Mouse (Mus musculus) hindbrain, embryonic 14.5 days (tissue): ENCODE results near the gene Clcn6. TPM values are rescaled to one million over a fixed set of nuclear protein-coding genes. Genes with fewer than 3 reads are reported as not detected.
A peak's percentile ranks its signal among the peaks of the same experiment; 100 is the strongest.

ENCODE experiments used
- ATAC-seq: fragments of 200-750 bp; cut with Nextera tagmentation; 2 replicates; pipeline ENCODE4 v1.8.0; 2017; ENCODE audit warnings: moderate number of reproducible peaks, mild to moderate bottlenecking, moderate TSS enrichment, moderate library complexity; ENCODE audit not compliant: low FRiP score
- DNase-seq: peaks from one replicate; pipeline ENCODE4 v3.0.0-alpha.2; 2015; ENCODE audit warnings: low spot score
- H3K27ac ChIP-seq: fragments of 300-500 bp; sonication (generic); 2 replicates; pipeline ENCODE4 v1.5.1; 2014; ENCODE audit warnings: mild to moderate bottlenecking, moderate library complexity
- H3K27me3 ChIP-seq: fragments of 300-500 bp; sonication (generic); 2 replicates; pipeline ENCODE4 v1.6.1; 2014; ENCODE audit warnings: mild to moderate bottlenecking, low read length, mixed read lengths; ENCODE audit not compliant: control insufficient read depth, insufficient read depth
- H3K36me3 ChIP-seq: fragments of 300-500 bp; sonication (generic); replicated peaks from 2 replicates; pipeline ENCODE4 v1.6.1; 2014; ENCODE audit not compliant: control insufficient read depth, insufficient read depth
- H3K4me1 ChIP-seq: fragments of 300-500 bp; sonication (generic); replicated peaks from 2 replicates; pipeline ENCODE4 v1.6.1; 2014; ENCODE audit warnings: antibody characterized with exemption, low read length, mixed read lengths; ENCODE audit not compliant: control insufficient read depth, insufficient read depth
- H3K4me2 ChIP-seq: fragments of 300-500 bp; sonication (generic); replicated peaks from 2 replicates; pipeline ENCODE4 v1.6.1; 2014; ENCODE audit warnings: mild to moderate bottlenecking, moderate library complexity
- H3K4me3 ChIP-seq: fragments of 300-500 bp; sonication (generic); replicated peaks from 2 replicates; pipeline ENCODE4 v1.5.1; 2014; ENCODE audit warnings: mild to moderate bottlenecking, low read length
- H3K9ac ChIP-seq: fragments of 300-500 bp; sonication (generic); 2 replicates; pipeline ENCODE4 v1.6.1; 2014
- H3K9me3 ChIP-seq: fragments of 300-500 bp; sonication (generic); 2 replicates; pipeline ENCODE4 v1.6.1; 2016; ENCODE audit warnings: low read length; ENCODE audit not compliant: control insufficient read depth
- WGBS: fragments of 180-500 bp; shearing (Covaris S2); extraction: QIAGEN DNeasy Blood & Tissue Kit; methylation state at CpG from one replicate; pipeline ENCODE4 v1.1.7; 2014; 5-methylcytosine and 5-hydroxymethylcytosine counted together
- polyA plus RNA-seq: library from polyadenylated mRNA; unstranded; fragments of >200 nt; fragmentation: Nextera tagmentation; extraction: Ambion mirVana; gene quantifications from 2 replicates; pipeline ENCODE4 v1.2.1, GENCODE M21; 2014

The Clcn6 gene
- polyA plus RNA-seq, 1 experiment from 2014 or later: 24.8 TPM

- H3K36me3 ChIP-seq: peaks cover 100% of the 10 kb centered on the region
- 79% methylated on average over 4 of the region's 4 CpGs for WGBS
- no peak overlapping the region for H3K9ac ChIP-seq
- no peak overlapping the region for H3K4me2 ChIP-seq
- ATAC-seq (no peak), DNase-seq (no peak)
- H3K4me1 ChIP-seq: no peaks in the 10 kb centered on the region
- H3K27ac ChIP-seq: no peak overlapping the region
- no peaks in the 10 kb centered on the region for H3K9me3 ChIP-seq
- no peak overlapping the region for H3K4me3 ChIP-seq
- no peaks in the 10 kb centered on the region for H3K27me3 ChIP-seq
Measured at GRCm38 (mm10) chr4:148008412-148008811, 30.2 kb downstream of the Clcn6 start.

DNA sequence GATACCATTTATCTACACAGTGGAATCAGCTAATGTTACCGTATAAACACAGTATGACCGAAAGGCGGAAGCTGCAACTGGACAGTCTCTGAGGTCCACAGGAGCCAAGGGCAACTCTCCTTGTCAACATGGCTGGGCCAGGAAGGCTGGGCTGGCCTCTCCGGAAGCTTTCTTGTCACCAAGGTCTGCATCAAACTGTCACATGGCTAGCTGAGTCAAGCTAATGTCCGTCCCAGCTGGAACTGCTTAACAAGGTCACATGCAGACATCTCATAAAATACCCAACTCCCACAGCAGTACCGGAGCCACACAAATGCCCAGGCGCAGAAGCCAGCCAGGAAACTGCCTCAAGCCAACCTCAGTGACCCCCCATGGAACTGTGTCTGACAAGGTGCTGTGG lies 34.3 kb downstream of the Clcn6 start:
- no peaks in the 10 kb centered on the region for H3K9me3 ChIP-seq
- peaks cover 68% of the 10 kb centered on the region for H3K36me3 ChIP-seq
- 94% methylated on average over 7 of the region's 7 CpGs for WGBS
- ATAC-seq: no peak
- H3K4me1 ChIP-seq: peaks cover 4% of the 10 kb centered on the region
- no peak overlapping the region for H3K9ac ChIP-seq
- H3K27ac ChIP-seq: no peak overlapping the region
- H3K27me3 ChIP-seq: no peaks in the 10 kb centered on the region
- H3K4me3 ChIP-seq: no peak overlapping the region
- no peak overlapping the region for H3K4me2 ChIP-seq
- DNase-seq: no peak

DNA sequence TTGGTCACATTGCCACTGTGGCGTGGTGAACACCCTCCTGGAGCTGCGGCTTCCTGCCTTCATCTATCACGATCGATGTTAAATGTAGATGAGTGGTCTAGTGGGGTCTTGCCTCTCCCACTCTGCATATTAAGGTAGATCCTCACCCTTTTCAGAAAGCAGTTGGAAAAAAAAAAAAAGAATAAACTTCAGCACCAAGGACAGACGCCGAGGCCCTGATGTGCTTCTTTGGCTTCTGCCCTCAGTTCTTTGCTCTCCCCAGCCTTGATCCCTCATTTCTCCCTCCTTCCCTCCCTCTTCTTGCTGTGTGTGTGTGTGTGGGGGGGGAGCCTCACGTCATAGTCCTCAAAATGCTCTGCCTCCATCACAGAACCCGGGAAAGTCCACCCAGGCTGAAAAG lies 36.8 kb downstream of the Clcn6 start:
- ATAC-seq (no peak), DNase-seq (no peak)
- H3K4me2 ChIP-seq: no peak overlapping the region
- WGBS: 35% methylated on average over 8 of the region's 8 CpGs
- H3K36me3 ChIP-seq: peaks cover 44% of the 10 kb centered on the region
- H3K4me1 ChIP-seq: peaks cover 4% of the 10 kb centered on the region
- H3K9ac ChIP-seq: no peak overlapping the region
- no peak overlapping the region for H3K4me3 ChIP-seq
- peak overlapping the region; percentile 68 for H3K27ac ChIP-seq
- H3K27me3 ChIP-seq: no peaks in the 10 kb centered on the region
- no peaks in the 10 kb centered on the region for H3K9me3 ChIP-seq

- no peaks in the 10 kb centered on the region for H3K9me3 ChIP-seq
- ATAC-seq (peak; percentile 48), DNase-seq (peak; percentile 39)
- H3K4me2 ChIP-seq: no peak overlapping the region
- WGBS: 60% methylated on average over 17 of the region's 17 CpGs
- peaks cover 37% of the 10 kb centered on the region for H3K36me3 ChIP-seq
- H3K9ac ChIP-seq: no peak overlapping the region
- H3K27ac ChIP-seq: peak overlapping the region; percentile 68
- H3K27me3 ChIP-seq: no peaks in the 10 kb centered on the region
- H3K4me3 ChIP-seq: no peak overlapping the region
- H3K4me1 ChIP-seq: peaks cover 4% of the 10 kb centered on the region
Measured at GRCm38 (mm10) chr4:148001013-148001789, 37.4 kb downstream of the Clcn6 start.

- ATAC-seq (peak; percentile 56), DNase-seq (peak; percentile 31)
- Histone ChIP-seq H3K36me3 (peaks cover 28% of the 10 kb centered on the region), H3K27me3 (no peaks in the 10 kb centered on the region), H3K27ac (peak within 1 kb of the TSS; percentile 68), H3K9me3 (no peaks in the 10 kb centered on the region), H3K4me1 (peaks cover 4% of the 10 kb centered on the region), H3K4me2 (no peak within 1 kb of the TSS), H3K9ac (no peak within 1 kb of the TSS), H3K4me3 (no peak within 1 kb of the TSS)
- WGBS: 36% methylated on average over 12 of the region's 12 CpGs
Measured at GRCm38 (mm10) chr4:148000202-148000772, 38.3 kb downstream of the Clcn6 start, which contains the start of gene Nppa. Nppa (plus strand) TSS chr4:148000722.

DNA sequence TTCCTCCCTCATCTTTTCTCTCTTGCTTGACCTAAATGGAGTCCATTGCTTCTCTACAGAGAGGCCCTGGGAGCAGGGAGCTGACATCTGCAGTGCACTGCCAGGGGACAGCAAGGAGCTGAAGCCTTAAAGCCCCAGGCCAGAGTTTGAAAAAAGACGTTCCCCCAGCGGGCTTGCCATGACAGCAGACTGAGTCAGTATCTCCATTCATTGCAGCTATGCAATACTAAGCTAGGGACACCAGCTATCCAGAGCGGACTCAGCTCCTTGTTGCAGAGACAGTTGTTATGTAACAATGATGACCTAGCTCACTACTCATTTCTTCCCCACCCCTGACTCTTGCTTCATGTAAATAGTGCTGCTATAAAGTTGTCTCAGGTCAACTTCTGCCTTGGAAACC lies 43.3 kb downstream of the Clcn6 start:
- WGBS: 87% methylated on average over 3 of the region's 3 CpGs
- H3K4me3 ChIP-seq: no peak overlapping the region
- H3K27ac ChIP-seq: no peak overlapping the region
- no peak for ATAC-seq
- H3K4me2 ChIP-seq: no peak overlapping the region
- no peak for DNase-seq
- H3K9me3 ChIP-seq: no peaks in the 10 kb centered on the region
- H3K9ac ChIP-seq: no peak overlapping the region
- no peaks in the 10 kb centered on the region for H3K36me3 ChIP-seq
- H3K27me3 ChIP-seq: no peaks in the 10 kb centered on the region
- no peaks in the 10 kb centered on the region; the same call in 1 of the 2 replicates for H3K4me1 ChIP-seq

- no peak for ATAC-seq
- Histone ChIP-seq H3K9ac (no peak overlapping the region), H3K27ac (no peak overlapping the region), H3K4me2 (no peak overlapping the region), H3K4me3 (no peak overlapping the region), H3K36me3 (no peaks in the 10 kb centered on the region), H3K4me1 (no peaks in the 10 kb centered on the region), H3K9me3 (no peaks in the 10 kb centered on the region), H3K27me3 (no peaks in the 10 kb centered on the region)
- DNase-seq: no peak
- 64% methylated on average over 7 of the region's 7 CpGs for WGBS
Measured at GRCm38 (mm10) chr4:147993571-147994095, 45.0 kb downstream of the Clcn6 start.

DNA sequence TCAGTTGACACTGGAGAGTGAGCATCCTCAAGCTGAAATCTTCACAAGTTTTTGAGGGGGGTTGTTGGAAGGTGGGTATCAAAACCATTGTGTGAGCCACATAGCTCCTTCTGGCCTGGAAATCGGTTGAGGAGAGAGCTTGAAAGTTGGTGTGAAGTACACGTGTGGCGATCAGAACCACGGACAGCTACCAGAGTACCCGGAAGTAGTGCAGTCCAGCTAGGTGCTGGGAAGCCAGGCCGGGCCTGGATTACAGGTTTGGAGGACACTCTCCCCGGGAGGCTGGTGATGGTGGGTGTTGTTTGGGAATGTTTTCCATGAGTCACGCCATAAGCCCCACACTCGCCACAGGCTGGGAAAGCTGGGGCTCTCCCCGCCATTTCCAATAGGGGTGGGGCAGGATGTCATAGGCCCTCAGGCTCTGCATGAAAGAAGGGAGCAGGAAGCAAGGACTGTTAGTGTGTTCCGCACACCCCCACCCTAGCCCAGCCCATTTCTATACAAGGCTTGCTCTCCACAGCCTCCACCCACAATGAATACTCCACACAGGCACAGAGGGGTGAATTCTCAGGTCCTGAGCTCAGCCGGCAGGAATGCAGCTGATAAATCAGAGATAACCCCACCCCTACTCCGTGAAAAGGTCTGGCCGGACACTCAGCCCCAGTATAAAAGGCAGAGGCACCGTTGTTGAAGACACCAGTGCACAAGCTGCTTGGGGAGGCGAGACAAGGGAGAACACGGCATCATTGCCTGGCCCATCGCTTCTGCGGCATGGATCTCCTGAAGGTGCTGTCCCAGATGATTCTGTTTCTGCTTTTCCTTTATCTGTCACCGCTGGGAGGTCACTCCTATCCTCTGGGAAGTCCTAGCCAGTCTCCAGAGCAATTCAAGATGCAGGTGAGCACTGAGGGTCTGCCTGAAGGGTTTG lies 53.2 kb downstream of the Clcn6 start, which contains the start of gene Nppb:
TSS of gene Nppb (plus strand) at position 584 of the 928 bp plus-strand sequence.
- H3K4me2 ChIP-seq: no peak within 1 kb of the TSS
- no peaks in the 10 kb centered on the region for H3K36me3 ChIP-seq
- 41% methylated on average over 20 of the region's 20 CpGs for WGBS
- H3K9ac ChIP-seq: no peak within 1 kb of the TSS
- no peak within 1 kb of the TSS for H3K4me3 ChIP-seq
- peak; percentile 20 for DNase-seq
- H3K27ac ChIP-seq: no peak within 1 kb of the TSS
- no peaks in the 10 kb centered on the region for H3K9me3 ChIP-seq
- no peaks in the 10 kb centered on the region for H3K27me3 ChIP-seq
- ATAC-seq: no peak
- no peaks in the 10 kb centered on the region for H3K4me1 ChIP-seq

GRCm38 (mm10) chr4:147979441-147979860 lies 59.2 kb downstream of the Clcn6 start:
- 70% methylated on average over 7 of the region's 7 CpGs for WGBS
- H3K36me3 ChIP-seq: no peaks in the 10 kb centered on the region
- H3K9me3 ChIP-seq: no peaks in the 10 kb centered on the region
- H3K4me2 ChIP-seq: no peak overlapping the region
- H3K4me1 ChIP-seq: no peaks in the 10 kb centered on the region
- DNase-seq (no peak), ATAC-seq (no peak)
- H3K27ac ChIP-seq: no peak overlapping the region
- no peak overlapping the region for H3K4me3 ChIP-seq
- no peaks in the 10 kb centered on the region for H3K27me3 ChIP-seq
- H3K9ac ChIP-seq: no peak overlapping the region
